Mouse (Mus musculus) B cell, adult 67 days (primary cell): ENCODE data around the gene Cd151. TPM values are rescaled to one million over a fixed set of nuclear protein-coding genes. Genes with fewer than 3 reads are reported as not detected.

ENCODE experiments used
- total RNA-seq, 2 experiments: library from RNA; stranded (reverse); gene quantifications; 4 replicates each; pipeline ENCODE4 v1.2.4; 2023

The Cd151 gene
- total RNA-seq, result 10 to 100 TPM; 11.2 to 17.5 TPM

GRCm38 (mm10) chr7:141467230-141468030, at the start of gene Cd151:
Gene Cd151 (plus strand): TSS chr7:141467392.

GRCm38 (mm10) chr7:141429310-141429709, 37.9 kb upstream of the Cd151 start, which contains the start of gene Cend1:
Gene Cend1 (minus strand): TSS chr7:141429491.

GRCm38 (mm10) chr7:141437178-141438120, 29.7 kb upstream of the Cd151 start, which contains the start of gene Slc25a22:
Gene Slc25a22 (minus strand): TSS chr7:141437892.

GRCm38 (mm10) chr7:141443828-141444237, 23.4 kb upstream of the Cd151 start, which contains the start of gene Pidd1:
Gene Pidd1 (minus strand): TSS chr7:141444025.

GRCm38 (mm10) chr7:141447110-141447991, 19.8 kb upstream of the Cd151 start, which contains the start of gene Rplp2:
Gene Rplp2 (plus strand): TSS chr7:141447370.

GRCm38 (mm10) chr7:141454967-141455551, 12.1 kb upstream of the Cd151 start, which contains the start of gene Pnpla2:
Gene Pnpla2 (plus strand): TSS chr7:141455198.

GRCm38 (mm10) chr7:141460391-141461113, 6.6 kb upstream of the Cd151 start, which contains the start of gene Cracr2b:
Gene Cracr2b (plus strand): TSS chr7:141461094.

GRCm38 (mm10) chr7:141475011-141475804, 8.0 kb downstream of the Cd151 start, which contains the start of the genes Polr2l and Tspan4:
Gene Polr2l (minus strand): TSS chr7:141475132.
Gene Tspan4 (plus strand): TSS chr7:141475240.

Other genes with a start within 250 kb of the Cd151 start
- gene Phrf1, start 238.6 kb upstream of the Cd151 start, total RNA-seq, result 100 to 1,000 TPM; 149 TPM
- gene Irf7, start 200.9 kb upstream of the Cd151 start, total RNA-seq, result 10 to 100 TPM; 27.7 to 43.8 TPM
- gene Cdhr5, start 190.6 kb upstream of the Cd151 start, total RNA-seq, result not detected
- not detected for gene Sct, start 188.3 kb upstream of the Cd151 start, total RNA-seq
- gene Drd4, start 175.4 kb upstream of the Cd151 start, total RNA-seq, result not detected
- gene Deaf1, start 139.7 kb upstream of the Cd151 start, total RNA-seq, result 10 to 100 TPM; 44.0 to 45.2 TPM
- 10 to 100 TPM; 21.6 to 30.3 TPM for gene Tmem80, start 139.7 kb upstream of the Cd151 start, total RNA-seq
- gene Eps8l2, start 128.5 kb upstream of the Cd151 start, total RNA-seq, result under 1 TPM; 0.24 to 0.84 TPM
- 100 to 1,000 TPM; 146 to 150 TPM for gene Taldo1, start 75.2 kb upstream of the Cd151 start, total RNA-seq
- gene Gatd1, start 53.3 kb upstream of the Cd151 start, total RNA-seq, result 10 to 100 TPM; 31.8 to 46.1 TPM
- gene Cend1, start 37.9 kb upstream of the Cd151 start, total RNA-seq, result not detected
- gene Slc25a22, start 29.5 kb upstream of the Cd151 start, total RNA-seq, result 10 to 100 TPM; 45.5 to 49.9 TPM
- 1 to 10 TPM; 5.9 to 6.3 TPM for gene Pidd1, start 23.4 kb upstream of the Cd151 start, total RNA-seq
- 1,000 to 10,000 TPM; 2,341 to 2,386 TPM for gene Rplp2, start 20.0 kb upstream of the Cd151 start, total RNA-seq
- 10 to 100 TPM; 54.1 to 58.8 TPM for gene Pnpla2, start 12.2 kb upstream of the Cd151 start, total RNA-seq
- gene Cracr2b, start 6.3 kb upstream of the Cd151 start, total RNA-seq, result not detected
- 10 to 100 TPM; 18.6 to 21.3 TPM for gene Polr2l, start 7.7 kb downstream of the Cd151 start, total RNA-seq
- gene Tspan4, start 7.8 kb downstream of the Cd151 start, total RNA-seq, result under 1 TPM in 1 of 2 experiments, not detected in 1; 0.99 TPM
- 10 to 100 TPM; 18.7 to 24.5 TPM for gene Chid1, start 72.5 kb downstream of the Cd151 start, total RNA-seq
- 10 to 100 TPM; 43.5 to 45.4 TPM for gene Ap2a2, start 94.8 kb downstream of the Cd151 start, total RNA-seq
- not detected for gene Muc6, start 187.9 kb downstream of the Cd151 start, total RNA-seq
- not detected for gene Muc2, start 222.9 kb downstream of the Cd151 start, total RNA-seq